Mouse (Mus musculus): Measurements from ENCODE around the gene Ypel4. TPM values are rescaled to one million over a fixed set of nuclear protein-coding genes. Genes with fewer than 3 reads are reported as not detected.

The Ypel4 gene
- polyA plus RNA-seq, 1 experiment from 2014 or later: 11.2 TPM

- Histone ChIP-seq H3K4me1 (peaks cover 44% of the 10 kb centered on the region), H3K27me3 (no peaks in the 10 kb centered on the region), H3K27ac (peak within 1 kb of the TSS; percentile 100), H3K9ac (peak within 1 kb of the TSS; percentile 100), H3K9me3 (no peaks in the 10 kb centered on the region), H3K4me3 (peak within 1 kb of the TSS; percentile 94), H3K36me3 (peaks cover 14% of the 10 kb centered on the region), H3K4me2 (replicated peaks) (peak within 1 kb of the TSS; percentile 95)
- ATAC-seq (ENCODE audit: low FRiP score, low read depth): peak; percentile 91
- WGBS: under 1% methylated on average over 24 of the region's 25 CpGs
These were observed 9.7 kb downstream of the Ypel4 start, which contains the start of gene Gm19426 for GRCm38 (mm10) chr2:84743561-84743960. Gene Gm19426 (minus strand): TSS chr2:84743655.

- Histone ChIP-seq H3K36me3 (peaks cover 14% of the 10 kb centered on the region), H3K4me1 (peaks cover 38% of the 10 kb centered on the region), H3K4me3 (peak overlapping the region; percentile 94), H3K27me3 (no peaks in the 10 kb centered on the region), H3K4me2 (replicated peaks) (peak overlapping the region; percentile 95), H3K9me3 (no peaks in the 10 kb centered on the region), H3K9ac (peak overlapping the region; percentile 100), H3K27ac (peak overlapping the region; percentile 94)
- ATAC-seq (ENCODE audit: low FRiP score, low read depth): peak; percentile 7
- WGBS: under 1% methylated on average over 10 of the region's 10 CpGs
These were observed 10.3 kb downstream of the Ypel4 start for GRCm38 (mm10) chr2:84744126-84744525.

DNA sequence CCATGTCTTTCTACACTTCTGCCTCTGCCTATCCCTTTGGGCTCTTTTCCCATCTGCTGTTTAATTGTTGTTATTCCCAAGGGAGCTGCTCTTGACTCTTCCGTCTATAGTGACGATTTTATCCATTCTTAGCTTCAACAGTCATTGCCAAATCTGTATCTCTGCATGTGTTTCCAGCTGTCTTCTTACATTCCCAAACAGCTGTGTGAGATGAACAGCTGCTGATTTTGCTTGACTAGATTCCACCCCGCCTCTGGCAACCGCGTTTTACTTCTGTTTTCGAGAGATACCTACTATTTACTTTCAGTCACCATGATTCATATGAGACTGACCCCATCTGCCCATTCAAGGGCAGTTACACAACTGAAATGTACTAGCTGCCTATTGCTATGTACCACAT, 16.3 kb downstream of the Ypel4 start:
- Histone ChIP-seq H3K27ac (no peak overlapping the region), H3K4me2 (replicated peaks) (no peak overlapping the region), H3K36me3 (no peaks in the 10 kb centered on the region), H3K4me1 (no peaks in the 10 kb centered on the region), H3K4me3 (no peak overlapping the region), H3K27me3 (no peaks in the 10 kb centered on the region), H3K9ac (no peak overlapping the region), H3K9me3 (no peaks in the 10 kb centered on the region)
- ATAC-seq (ENCODE audit: low FRiP score, low read depth): peak; percentile 32; the same call in 1 of the 2 replicates
- 80% methylated on average over 6 of the region's 6 CpGs for WGBS

DNA sequence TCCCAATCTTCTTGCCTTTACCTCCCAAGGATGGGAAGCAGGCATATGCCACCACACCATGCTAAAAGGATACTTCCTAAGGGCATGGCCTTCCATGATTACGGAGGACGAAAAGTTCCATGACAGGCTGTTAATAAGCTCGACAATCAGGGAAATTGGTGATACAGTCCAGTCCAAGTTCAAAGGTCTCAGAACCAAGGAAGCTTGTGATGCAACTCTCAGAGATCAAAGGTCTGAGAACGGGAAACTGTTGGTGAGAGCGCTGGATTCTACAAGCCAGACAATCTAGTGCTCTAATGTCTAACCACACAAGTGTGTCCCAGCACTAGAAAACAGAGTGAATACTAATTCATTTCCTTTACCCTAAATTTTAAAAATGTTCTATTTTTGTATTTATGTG, 22.4 kb downstream of the Ypel4 start:
- no peak for ATAC-seq (ENCODE audit: low FRiP score, low read depth)
- H3K4me3 ChIP-seq: no peak overlapping the region
- no peaks in the 10 kb centered on the region for H3K36me3 ChIP-seq
- H3K9me3 ChIP-seq: no peaks in the 10 kb centered on the region
- no peaks in the 10 kb centered on the region for H3K27me3 ChIP-seq
- H3K4me2 ChIP-seq (replicated peaks): no peak overlapping the region
- H3K4me1 ChIP-seq: no peaks in the 10 kb centered on the region
- no peak overlapping the region for H3K9ac ChIP-seq
- no peak overlapping the region for H3K27ac ChIP-seq
- 60% methylated on average over 5 of the region's 5 CpGs for WGBS

DNA sequence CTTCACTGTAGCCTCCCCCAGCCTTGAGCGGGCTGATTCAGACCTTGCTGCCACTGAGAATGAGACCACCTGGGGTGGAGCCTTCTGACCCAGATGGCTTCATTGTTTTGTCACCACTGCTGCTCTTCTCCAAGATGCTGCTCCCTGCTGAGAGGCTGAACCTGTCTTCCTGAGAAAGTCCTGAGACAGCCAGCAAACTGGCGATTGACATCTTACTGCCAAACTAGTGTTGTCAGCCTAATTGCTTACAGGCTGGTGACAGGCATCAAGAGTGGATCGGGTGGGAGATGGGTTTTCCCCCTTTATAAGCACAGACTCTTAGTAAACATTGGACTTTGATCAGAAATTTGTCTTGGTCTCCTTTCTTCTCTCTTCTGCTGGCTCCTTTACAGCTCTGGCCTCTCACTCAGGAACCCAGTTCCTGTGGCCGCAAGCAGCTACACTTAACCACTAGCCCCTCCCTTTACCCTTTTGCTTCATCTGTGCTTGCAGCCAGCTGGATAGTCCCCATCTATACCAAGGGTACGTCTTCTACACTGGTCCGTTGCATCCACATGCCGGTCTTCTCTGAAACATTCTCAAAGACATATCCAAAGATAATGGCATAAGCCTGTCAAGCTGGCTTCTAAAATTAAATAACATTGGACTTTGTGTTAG, 23.3 kb downstream of the Ypel4 start:
- H3K9ac ChIP-seq: no peak overlapping the region
- 57% methylated on average over 7 of the region's 7 CpGs for WGBS
- H3K4me2 ChIP-seq (replicated peaks): no peak overlapping the region

DNA sequence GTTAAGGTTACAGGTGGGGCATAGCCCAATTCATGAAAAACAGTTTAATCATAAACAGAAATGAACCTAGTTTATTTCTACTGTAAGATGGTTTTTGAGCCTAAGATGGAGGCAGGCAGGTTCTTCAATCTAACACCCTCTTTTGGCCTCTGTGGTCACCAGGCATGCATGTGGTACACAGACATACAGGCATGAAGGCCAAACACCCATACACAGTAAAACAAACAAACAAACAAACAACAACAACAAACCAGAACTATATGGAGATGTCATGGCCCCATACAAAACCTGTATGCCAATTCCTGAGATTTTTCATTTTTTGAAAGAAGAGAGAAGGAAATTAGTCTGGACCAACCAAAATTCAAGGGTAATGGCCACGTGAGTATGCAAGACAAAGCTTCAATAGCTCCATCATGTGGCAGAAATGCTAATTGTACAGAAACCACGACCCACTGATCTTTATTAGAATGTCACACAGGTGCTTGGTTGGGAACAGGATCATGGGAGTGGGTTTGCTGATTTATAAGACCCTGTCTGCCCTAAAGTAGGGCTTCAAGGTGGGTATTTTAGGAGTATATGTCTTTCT, 24.8 kb downstream of the Ypel4 start:
- no peak overlapping the region for H3K27ac ChIP-seq
- no peak overlapping the region for H3K4me2 ChIP-seq (replicated peaks)
- no peaks in the 10 kb centered on the region for H3K27me3 ChIP-seq
- WGBS: 0% methylated on average over 2 of the region's 2 CpGs
- no peak overlapping the region for H3K4me3 ChIP-seq
- no peaks in the 10 kb centered on the region for H3K36me3 ChIP-seq
- no peaks in the 10 kb centered on the region for H3K4me1 ChIP-seq
- no peak overlapping the region for H3K9ac ChIP-seq
- peak; percentile 76 for ATAC-seq (ENCODE audit: low FRiP score, low read depth)
- H3K9me3 ChIP-seq: no peaks in the 10 kb centered on the region

More for the DNA sequence above, 23.3 kb downstream of the Ypel4 start:
- Histone ChIP-seq H3K9me3 (no peaks in the 10 kb centered on the region), H3K36me3 (no peaks in the 10 kb centered on the region), H3K27ac (no peak overlapping the region), H3K4me3 (no peak overlapping the region), H3K4me1 (no peaks in the 10 kb centered on the region), H3K27me3 (no peaks in the 10 kb centered on the region)
- ATAC-seq (ENCODE audit: low FRiP score, low read depth): no peak

- WGBS: 64% methylated on average over 8 of the region's 8 CpGs
- no peak overlapping the region for H3K9ac ChIP-seq
- no peaks in the 10 kb centered on the region for H3K36me3 ChIP-seq
- H3K4me1 ChIP-seq: no peaks in the 10 kb centered on the region
- H3K27ac ChIP-seq: no peak overlapping the region
- no peaks in the 10 kb centered on the region for H3K9me3 ChIP-seq
- H3K4me3 ChIP-seq: no peak overlapping the region
- no peak overlapping the region for H3K4me2 ChIP-seq (replicated peaks)
- no peaks in the 10 kb centered on the region for H3K27me3 ChIP-seq
- ATAC-seq (ENCODE audit: low FRiP score, low read depth): no peak
These were observed 26.9 kb downstream of the Ypel4 start for GRCm38 (mm10) chr2:84760777-84761176.

GRCm38 (mm10) chr2:84761309-84761708, 27.5 kb downstream of the Ypel4 start:
- Histone ChIP-seq H3K4me1 (no peaks in the 10 kb centered on the region), H3K4me3 (no peak overlapping the region), H3K9ac (no peak overlapping the region), H3K4me2 (replicated peaks) (no peak overlapping the region), H3K9me3 (no peaks in the 10 kb centered on the region), H3K36me3 (no peaks in the 10 kb centered on the region), H3K27ac (no peak overlapping the region), H3K27me3 (no peaks in the 10 kb centered on the region)
- 78% methylated on average over 3 of the region's 3 CpGs for WGBS
- ATAC-seq (ENCODE audit: low FRiP score, low read depth): no peak

- Histone ChIP-seq H3K9me3 (no peaks in the 10 kb centered on the region), H3K4me1 (no peaks in the 10 kb centered on the region), H3K9ac (no peak overlapping the region), H3K27ac (no peak overlapping the region), H3K36me3 (no peaks in the 10 kb centered on the region), H3K4me3 (no peak overlapping the region), H3K27me3 (no peaks in the 10 kb centered on the region), H3K4me2 (replicated peaks) (no peak overlapping the region)
- ATAC-seq (ENCODE audit: low FRiP score, low read depth): no peak
- WGBS: 76% methylated on average over 1 of the region's 1 CpGs
These were observed 28.0 kb downstream of the Ypel4 start for GRCm38 (mm10) chr2:84761840-84762239.

DNA sequence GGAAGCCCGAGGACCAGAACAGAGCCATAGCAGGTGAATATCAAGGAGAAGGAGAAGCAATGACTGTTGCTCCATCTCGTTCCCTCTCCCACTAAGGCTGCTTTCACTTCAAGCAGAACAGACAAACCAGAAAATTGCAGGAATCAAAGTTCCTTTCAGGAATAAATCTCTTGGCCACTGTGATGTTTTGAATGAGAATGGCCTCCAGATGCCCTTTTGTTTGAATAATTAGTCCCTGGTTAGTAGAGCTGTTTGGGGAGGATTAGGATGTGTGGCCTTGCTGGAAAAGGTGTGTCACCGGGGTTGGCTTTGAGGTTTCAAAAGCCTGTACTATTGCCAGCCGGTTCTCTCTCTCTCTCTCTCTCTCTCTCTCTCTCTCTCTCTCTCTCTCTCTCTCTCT, 28.4 kb downstream of the Ypel4 start:
- no peak for ATAC-seq (ENCODE audit: low FRiP score, low read depth)
- Histone ChIP-seq H3K27ac (no peak overlapping the region), H3K9ac (no peak overlapping the region), H3K4me2 (replicated peaks) (no peak overlapping the region), H3K4me3 (no peak overlapping the region), H3K27me3 (no peaks in the 10 kb centered on the region), H3K4me1 (no peaks in the 10 kb centered on the region), H3K36me3 (no peaks in the 10 kb centered on the region), H3K9me3 (no peaks in the 10 kb centered on the region)
- WGBS: 63% methylated on average over 3 of the region's 4 CpGs

- no peak for ATAC-seq (ENCODE audit: low FRiP score, low read depth)
- WGBS: 46% methylated on average over 1 of the region's 1 CpGs
- H3K27ac ChIP-seq: no peak overlapping the region
These were observed 29.0 kb downstream of the Ypel4 start for GRCm38 (mm10) chr2:84762818-84763217.

GRCm38 (mm10) chr2:84770501-84770900, 36.6 kb downstream of the Ypel4 start:
- no peak overlapping the region for H3K9ac ChIP-seq
- H3K4me2 ChIP-seq (replicated peaks): no peak overlapping the region
- H3K4me1 ChIP-seq: peaks cover 9% of the 10 kb centered on the region
- H3K27me3 ChIP-seq: no peaks in the 10 kb centered on the region
- ATAC-seq (ENCODE audit: low FRiP score, low read depth): no peak
- no peak overlapping the region for H3K4me3 ChIP-seq
- H3K27ac ChIP-seq: no peak overlapping the region
- WGBS: 73% methylated on average over 6 of the region's 6 CpGs
- H3K36me3 ChIP-seq: no peaks in the 10 kb centered on the region
- no peaks in the 10 kb centered on the region for H3K9me3 ChIP-seq

More at GRCm38 (mm10) chr2:84762818-84763217, 29.0 kb downstream of the Ypel4 start:
- H3K27me3 ChIP-seq: no peaks in the 10 kb centered on the region
- no peak overlapping the region for H3K4me2 ChIP-seq (replicated peaks)
- H3K4me3 ChIP-seq: no peak overlapping the region
- no peaks in the 10 kb centered on the region for H3K4me1 ChIP-seq
- no peaks in the 10 kb centered on the region for H3K36me3 ChIP-seq
- H3K9me3 ChIP-seq: no peaks in the 10 kb centered on the region
- no peak overlapping the region for H3K9ac ChIP-seq

- H3K27me3 ChIP-seq: no peaks in the 10 kb centered on the region
- H3K4me3 ChIP-seq: no peak overlapping the region
- WGBS: 85% methylated on average over 4 of the region's 4 CpGs
- no peak for ATAC-seq (ENCODE audit: low FRiP score, low read depth)
- no peak overlapping the region for H3K4me2 ChIP-seq (replicated peaks)
- no peaks in the 10 kb centered on the region for H3K9me3 ChIP-seq
- H3K9ac ChIP-seq: no peak overlapping the region
- no peak overlapping the region for H3K27ac ChIP-seq
- peaks cover 9% of the 10 kb centered on the region for H3K4me1 ChIP-seq
- no peaks in the 10 kb centered on the region for H3K36me3 ChIP-seq
These were observed 38.6 kb downstream of the Ypel4 start for GRCm38 (mm10) chr2:84772454-84772853.

All from limb, embryonic 13.5 days (tissue).